Mouse (Mus musculus): ENCODE measurements at regions not wholly inside any gene's neighbourhood (a gene's known extent, or its start where the extent isn't known, plus 50 kb on each side); places are given as distances from the start of the nearest gene placed in this dataset.

GRCm38 (mm10) chr7:95688151-95689146 lies 482.6 kb upstream of the Tenm4 start:
- no peak for TF ChIP-seq POLR2A (IDR thresholded peaks at IDR 0.05; ENCODE audit: control insufficient read depth, low read depth, low read length)
- TF ChIP-seq CTCF (IDR thresholded peaks at IDR 0.05; ENCODE audit: control insufficient read depth, insufficient read depth, insufficient replicate concordance, low read depth, low read length): no peak

Data from testis, adult 2 months (tissue).